In the genomic region with DNA sequence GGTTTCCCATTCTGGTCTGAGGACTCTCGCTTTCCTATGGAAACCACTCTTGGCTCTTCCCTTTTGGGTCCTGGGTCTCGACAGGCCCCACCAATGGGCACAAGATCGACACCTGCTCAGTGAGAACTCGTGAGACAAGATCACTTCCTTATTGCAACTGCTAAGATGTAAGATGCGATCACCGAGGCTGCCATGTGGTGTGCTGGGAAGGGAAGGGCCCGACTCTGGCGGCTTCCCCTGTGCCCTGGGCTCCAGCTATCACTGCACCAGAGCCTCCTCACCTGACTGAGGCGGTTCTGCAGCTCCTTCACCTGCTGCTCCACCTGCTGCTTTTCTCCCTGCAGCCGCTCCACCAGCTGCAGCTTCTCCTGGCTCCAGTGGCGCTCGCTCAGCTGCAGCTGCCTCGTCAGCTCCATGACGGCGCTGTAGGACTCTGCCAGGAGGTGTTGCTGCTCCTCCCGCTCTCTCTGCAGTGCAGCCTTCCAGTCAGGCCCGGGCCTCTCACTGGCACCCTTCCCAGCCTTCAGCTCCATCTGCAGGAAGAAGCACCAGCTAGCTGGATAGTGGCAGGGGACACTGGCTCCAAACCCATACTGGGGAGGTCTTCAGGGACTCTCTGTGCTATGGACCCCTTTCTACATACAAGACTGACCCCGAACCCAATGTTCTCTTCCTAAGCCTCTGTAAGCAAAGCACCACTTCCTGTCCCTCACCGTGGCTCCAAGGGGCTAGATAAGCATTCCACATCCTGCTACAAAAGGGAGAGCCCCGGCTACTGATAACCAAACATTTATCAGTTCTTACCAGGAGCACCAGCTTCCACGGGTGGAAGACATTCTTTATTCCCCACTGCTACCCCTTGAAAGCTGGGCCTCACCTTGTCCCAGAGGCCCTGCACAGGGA, we compare ENCODE assay signal across 8 mouse cellular contexts. TPM values are rescaled to one million over a fixed set of nuclear protein-coding genes. Genes with fewer than 3 reads are reported as not detected.
DNase-seq lines count a peak whose midpoint lies in the region; ATAC-seq and TF ChIP-seq lines count a peak whose summit lies in the region.

No protein-coding gene starts in this region.

- 0 out of 2 replicates have a peak overlapping the region, but pooled peaks have one; percentile 8 for H3K4me2 ChIP-seq in forebrain, embryonic 11.5 days (ENCODE audit: low read depth, low read length, severe bottlenecking)
- no peak overlapping the region for H3K4me2 ChIP-seq in forebrain, embryonic 12.5 days
- H3K4me2 ChIP-seq in stomach, postnatal 0 days (replicated peaks; ENCODE audit: low read depth) = no peak overlapping the region

- DNase-seq in forebrain, embryonic 11.5 days (ENCODE audit: low spot score) = no peak
- DNase-seq in brain, embryonic 14.5 days (ENCODE audit: low read depth) = peak; percentile 61
- DNase-seq in heart, adult 18-20 months = peak; percentile 49 to 61
- peak; percentile 42 to 69 for DNase-seq in layer of hippocampus, postnatal 14 days (ENCODE audit: low spot score in 2 of 2)
- peak; percentile 34 for DNase-seq in stomach, postnatal 0 days (ENCODE audit: low spot score)
- no peak for DNase-seq in urinary bladder, postnatal 14 days (ENCODE audit: low spot score)
- DNase-seq in thymus, adult 18-20 months = no peak

- ATAC-seq in forebrain, embryonic 11.5 days (replicated peaks; ENCODE audit: low FRiP score) = no peak
- no peak for ATAC-seq in forebrain, embryonic 12.5 days (ENCODE audit: low FRiP score)
- no peak for ATAC-seq in stomach, postnatal 0 days (ENCODE audit: low FRiP score, low TSS enrichment)

- TF ChIP-seq CTCF in brain, embryonic 14.5 days (IDR thresholded peaks at IDR 0.05; ENCODE audit: borderline replicate concordance, extremely low read depth, insufficient read depth, insufficient read length) = no peak
- TF ChIP-seq CTCF in stomach, postnatal 0 days (IDR thresholded peaks at IDR 0.05; ENCODE audit: low read depth) = no peak

- H3K4me1 ChIP-seq in forebrain, embryonic 11.5 days (replicated peaks; ENCODE audit: control insufficient read depth, insufficient read depth, low read length) = no peaks in the 10 kb centered on the region
- no peaks in the 10 kb centered on the region for H3K4me1 ChIP-seq in forebrain, embryonic 12.5 days
- no peaks in the 10 kb centered on the region for H3K4me1 ChIP-seq in stomach, postnatal 0 days (replicated peaks; ENCODE audit: control insufficient read depth, insufficient read depth)

- no peak overlapping the region for H3K9ac ChIP-seq in forebrain, embryonic 11.5 days (ENCODE audit: low read length)
- no peak overlapping the region for H3K9ac ChIP-seq in forebrain, embryonic 12.5 days
- H3K9ac ChIP-seq in stomach, postnatal 0 days (ENCODE audit: low read length) = no peak overlapping the region

- WGBS in forebrain, embryonic 11.5 days = 92% methylated on average over 21 of the region's 21 CpGs
- 95% methylated on average over 21 of the region's 21 CpGs for WGBS in forebrain, embryonic 12.5 days
- WGBS in stomach, postnatal 0 days = 86% methylated on average over 21 of the region's 21 CpGs

- no peaks in the 10 kb centered on the region for H3K27me3 ChIP-seq in forebrain, embryonic 11.5 days (ENCODE audit: control insufficient read depth, insufficient read depth, low read length)
- no peaks in the 10 kb centered on the region for H3K27me3 ChIP-seq in forebrain, embryonic 12.5 days
- H3K27me3 ChIP-seq in stomach, postnatal 0 days (ENCODE audit: control insufficient read depth, insufficient read depth, low read length) = no peaks in the 10 kb centered on the region

- peaks cover 2% of the 10 kb centered on the region; the same call in 1 of the 2 replicates for H3K9me3 ChIP-seq in forebrain, embryonic 11.5 days (ENCODE audit: control insufficient read depth, low read length)
- peaks cover 7% of the 10 kb centered on the region for H3K9me3 ChIP-seq in forebrain, embryonic 12.5 days
- H3K9me3 ChIP-seq in stomach, postnatal 0 days (ENCODE audit: control insufficient read depth, low read length) = 0 out of 2 replicates have a peak, but pooled peaks cover 4% of the 10 kb centered on the region

- TF ChIP-seq EP300 in stomach, postnatal 0 days (optimal IDR thresholded peaks at IDR 0.05) = no peak

- no peak overlapping the region for H3K4me3 ChIP-seq in forebrain, embryonic 11.5 days (ENCODE audit: low read depth, low read length)
- no peak overlapping the region for H3K4me3 ChIP-seq in forebrain, embryonic 12.5 days (replicated peaks)
- no peak overlapping the region for H3K4me3 ChIP-seq in stomach, postnatal 0 days (ENCODE audit: low read depth, low read length)

- no peak for TF ChIP-seq POLR2A in brain, embryonic 14.5 days (IDR thresholded peaks at IDR 0.05; ENCODE audit: borderline replicate concordance, extremely low read depth, insufficient read depth, insufficient read length, poor library complexity, severe bottlenecking)

- peaks cover 49% of the 10 kb centered on the region for H3K36me3 ChIP-seq in forebrain, embryonic 11.5 days (ENCODE audit: control insufficient read depth, insufficient read depth, low read length)
- peaks cover 98% of the 10 kb centered on the region for H3K36me3 ChIP-seq in forebrain, embryonic 12.5 days (replicated peaks)
- peaks cover 41% of the 10 kb centered on the region for H3K36me3 ChIP-seq in stomach, postnatal 0 days (ENCODE audit: control insufficient read depth, insufficient read depth, low read length)

- no peak overlapping the region for H3K27ac ChIP-seq in forebrain, embryonic 11.5 days (ENCODE audit: low read depth, low read length)
- no peak overlapping the region for H3K27ac ChIP-seq in forebrain, embryonic 12.5 days
- H3K27ac ChIP-seq in stomach, postnatal 0 days (replicated peaks) = no peak overlapping the region

RNA-seq across cellular contexts. Expression of a gene that starts 20.4 kb away (rescaled TPM):
- 59.1 and 64.4 TPM in 2 replicates for polyA plus RNA-seq in forebrain, embryonic 11.5 days (2014; fragmentation: Nextera tagmentation; extraction: Ambion mirVana)
- 53.4 and 53.7 TPM in 2 replicates for polyA plus RNA-seq in forebrain, embryonic 12.5 days (2016; fragmentation: Nextera tagmentation; extraction: Ambion mirVana)
- 12.6 and 17.3 TPM in 2 replicates for polyA plus RNA-seq in brain, embryonic 14.5 days (2012; rRNA removed)
- 1 to 10 TPM; 1.7 to 2.3 TPM for total RNA-seq in heart, adult 18-20 months (2021)
- total RNA-seq in layer of hippocampus, postnatal 14 days (2021) = 1 to 10 TPM; 4.0 to 5.4 TPM
- 7.9 and 8.6 TPM in 2 replicates for polyA plus RNA-seq in stomach, postnatal 0 days (2015; fragmentation: Nextera tagmentation; extraction: Ambion mirVana)

RNA-seq across cellular contexts. Expression of a gene that starts 35.5 kb away (rescaled TPM):
- polyA plus RNA-seq in forebrain, embryonic 11.5 days (2014; fragmentation: Nextera tagmentation; extraction: Ambion mirVana) = 51.1 and 51.5 TPM in 2 replicates
- 50.5 and 54.0 TPM in 2 replicates for polyA plus RNA-seq in forebrain, embryonic 12.5 days (2016; fragmentation: Nextera tagmentation; extraction: Ambion mirVana)
- polyA plus RNA-seq in brain, embryonic 14.5 days (2012; rRNA removed) = 123 and 144 TPM in 2 replicates
- total RNA-seq in heart, adult 18-20 months (2021) = 10 to 100 TPM; 17.7 to 23.7 TPM
- 100 to 1,000 TPM; 457 to 474 TPM for total RNA-seq in layer of hippocampus, postnatal 14 days (2021)
- polyA plus RNA-seq in stomach, postnatal 0 days (2015; fragmentation: Nextera tagmentation; extraction: Ambion mirVana) = 21.1 and 22.4 TPM in 2 replicates

RNA-seq across cellular contexts. Expression of a gene that starts 51.7 kb away (rescaled TPM):
- polyA plus RNA-seq in forebrain, embryonic 11.5 days (2014; fragmentation: Nextera tagmentation; extraction: Ambion mirVana) = 8.1 and 8.2 TPM in 2 replicates
- 6.0 and 7.4 TPM in 2 replicates for polyA plus RNA-seq in forebrain, embryonic 12.5 days (2016; fragmentation: Nextera tagmentation; extraction: Ambion mirVana)
- 21.3 and 40.2 TPM in 2 replicates for polyA plus RNA-seq in brain, embryonic 14.5 days (2012; rRNA removed)
- 10 to 100 TPM; 10.4 to 11.0 TPM for total RNA-seq in heart, adult 18-20 months (2021)
- 10 to 100 TPM; 63.0 to 66.5 TPM for total RNA-seq in layer of hippocampus, postnatal 14 days (2021)
- polyA plus RNA-seq in stomach, postnatal 0 days (2015; fragmentation: Nextera tagmentation; extraction: Ambion mirVana) = 0.65 and 0.86 TPM in 2 replicates

RNA-seq across cellular contexts. Expression of a gene that starts 59.5 kb away (rescaled TPM):
- not detected in 2 replicates for polyA plus RNA-seq in forebrain, embryonic 11.5 days (2014; fragmentation: Nextera tagmentation; extraction: Ambion mirVana)
- polyA plus RNA-seq in forebrain, embryonic 12.5 days (2016; fragmentation: Nextera tagmentation; extraction: Ambion mirVana) = not detected in 2 replicates
- polyA plus RNA-seq in brain, embryonic 14.5 days (2012; rRNA removed) = not detected in 2 replicates
- total RNA-seq in heart, adult 18-20 months (2021) = not detected
- total RNA-seq in layer of hippocampus, postnatal 14 days (2021) = not detected
- not detected in 2 replicates for polyA plus RNA-seq in stomach, postnatal 0 days (2015; fragmentation: Nextera tagmentation; extraction: Ambion mirVana)

Comparison
In these comparisons a context has a peak if more than half of its experiments do, and no peak if none do; other contexts are left out.
1. DNase-seq: peak in brain, embryonic 14.5 days (single experiment), heart, adult 18-20 months (2 of 2), layer of hippocampus, postnatal 14 days (2 of 2) and stomach, postnatal 0 days (single experiment); none in forebrain, embryonic 11.5 days (single experiment), urinary bladder, postnatal 14 days (single experiment) and thymus, adult 18-20 months (0 of 2).